Mouse (Mus musculus) MEL (cell line): ENCODE results near the gene Doc2b.

ENCODE experiments used
- CHD1 ChIP-seq: IDR thresholded peaks from 2 replicates; pipeline ENCODE4 v1.6.1; 2012; ENCODE audit warnings: low read depth, mild to moderate bottlenecking, inconsistent platforms, low read length, improper control_type of control experiment
- CTCF ChIP-seq, 3 experiments: IDR thresholded peaks in 2 of 3; conservative IDR thresholded peaks in 1 of 3; 2 replicates each; pipeline ENCODE4 v1.5.1; 2011 to 2012; ENCODE audit warnings: low read length in 3 of 3, low read depth in 2 of 3, mild to moderate bottlenecking in 2 of 3, improper control_type of control experiment in 1 of 3, inconsistent platforms in 1 of 3, mixed read lengths in 1 of 3, moderate library complexity in 1 of 3; ENCODE audit not compliant: control insufficient read depth in 1 of 3, insufficient read depth in 1 of 3, poor library complexity in 1 of 3, severe bottlenecking in 1 of 3
- E2F4 ChIP-seq: IDR thresholded peaks from 2 replicates; pipeline ENCODE4 v1.6.1; 2011; ENCODE audit warnings: low read depth, low read length, improper control_type of control experiment, borderline replicate concordance
- EP300 ChIP-seq, 2 experiments: IDR thresholded peaks; 2 replicates each; pipeline ENCODE4 v1.6.1; 2011; ENCODE audit warnings: improper control_type of control experiment in 2 of 2, low read length in 2 of 2, low read depth in 1 of 2, mild to moderate bottlenecking in 1 of 2
- GABPA ChIP-seq: IDR thresholded peaks from 2 replicates; pipeline ENCODE4 v1.6.1; 2012; ENCODE audit warnings: low read depth, mild to moderate bottlenecking, inconsistent platforms, low read length, improper control_type of control experiment, moderate library complexity
- GATA1 ChIP-seq: IDR thresholded peaks from 2 replicates; pipeline ENCODE4 v1.6.1; 2011; ENCODE audit warnings: low read depth, low read length, improper control_type of control experiment
- MEF2A ChIP-seq: IDR thresholded peaks from 2 replicates; pipeline ENCODE4 v1.6.1; 2014; ENCODE audit warnings: low read depth, mild to moderate bottlenecking, inconsistent platforms, low read length, improper control_type of control experiment; ENCODE audit not compliant: poor library complexity, insufficient replicate concordance, severe bottlenecking; ENCODE audit errors: extremely low read depth
- MYB ChIP-seq: IDR thresholded peaks from 2 replicates; pipeline ENCODE4 v1.6.1; 2011; ENCODE audit warnings: mild to moderate bottlenecking, low read depth, low read length, improper control_type of control experiment
- POLR2A ChIP-seq, 2 experiments: IDR thresholded peaks; 2 replicates each; pipeline ENCODE4 v1.6.1; 2011 to 2012; ENCODE audit warnings: low read length in 2 of 2, mild to moderate bottlenecking in 2 of 2, control low read depth in 1 of 2, improper control_type of control experiment in 1 of 2, low read depth in 1 of 2, moderate library complexity in 1 of 2; ENCODE audit not compliant: control insufficient read depth in 1 of 2, insufficient read depth in 1 of 2, poor library complexity in 1 of 2
- RCOR1 ChIP-seq: IDR thresholded peaks from 2 replicates; pipeline ENCODE4 v1.6.1; 2012; ENCODE audit warnings: low read depth, mild to moderate bottlenecking, inconsistent platforms, low read length, improper control_type of control experiment
- SMC3 ChIP-seq: IDR thresholded peaks from 2 replicates; pipeline ENCODE4 v1.6.1; 2011; ENCODE audit warnings: low read depth, low read length, improper control_type of control experiment
- ZC3H11A ChIP-seq: IDR thresholded peaks from 2 replicates; pipeline ENCODE4 v1.6.1; 2012; ENCODE audit warnings: low read depth, mild to moderate bottlenecking, inconsistent platforms, low read length, improper control_type of control experiment
- ZMIZ1 ChIP-seq: IDR thresholded peaks from 2 replicates; pipeline ENCODE4 v1.6.1; 2012; ENCODE audit warnings: low read depth, mild to moderate bottlenecking, inconsistent platforms, low read length, improper control_type of control experiment, moderate library complexity

DNA sequence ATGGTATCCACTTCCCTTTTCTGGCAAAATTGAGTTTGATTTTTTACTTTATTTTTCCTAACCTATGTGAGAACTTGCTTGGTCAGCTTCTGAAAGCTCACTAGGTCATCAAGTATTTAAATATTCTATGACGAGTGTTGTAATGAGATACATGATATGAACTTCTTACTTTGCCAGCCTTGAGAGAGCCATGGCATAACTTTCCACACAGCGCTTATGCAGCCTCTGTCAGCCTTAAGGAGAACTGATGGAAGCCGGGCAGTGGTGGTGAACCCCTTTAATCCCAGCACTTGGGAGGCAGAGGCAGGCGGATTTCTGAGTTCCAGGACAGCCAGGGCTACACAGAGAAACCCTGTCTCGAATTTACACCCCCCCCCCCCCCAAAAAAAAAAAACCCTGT, 35.1 kb downstream of the Doc2b start:
- TF ChIP-seq CHD1 (no peak), MEF2A (no peak), ZMIZ1 (no peak), MYB (no peak), RCOR1 (no peak; the same call in 1 of the 2 replicates), GATA1 (no peak), POLR2A (IDR thresholded peaks at IDR 0.05; ENCODE audit: control insufficient read depth in 1 of 2, insufficient read depth in 1 of 2, low read depth in 1 of 2, low read length in 2 of 2, poor library complexity in 1 of 2) (no peak), E2F4 (no peak), CTCF (IDR thresholded peaks at IDR 0.05 in 2 of 3, conservative IDR thresholded peaks at IDR 0.05 in 1 of 3; ENCODE audit: control insufficient read depth in 1 of 3, insufficient read depth in 1 of 3, low read depth in 2 of 3, low read length in 3 of 3, poor library complexity in 1 of 3, severe bottlenecking in 1 of 3) (no peak), EP300 (IDR thresholded peaks at IDR 0.05; ENCODE audit: low read depth in 1 of 2, low read length in 2 of 2) (no peak), GABPA (no peak), SMC3 (no peak), ZC3H11A (no peak)
